Mouse (Mus musculus) R1 (cell line): ENCODE measurements around the gene Stx1b.
A peak's percentile ranks its signal among the peaks of the same experiment; 100 is the strongest.
"Not testable (repeated sequence)": the region's sequence is repeated elsewhere in the genome, so short reads cannot be mapped to it uniquely, and the experiment has no call there.

Experiments used
- DNase-seq: peaks from one replicate; pipeline ENCODE4 v3.0.0-alpha.2; 2018; ENCODE audit warnings: low read depth, low spot score

The Stx1b gene

GRCm38 (mm10) chr7:127776878-127777473, 47.4 kb downstream of the Stx1b start:
- peak; percentile 98 for DNase-seq

- peak; percentile 92 for DNase-seq
Measured at GRCm38 (mm10) chr7:127776426-127776825, 47.9 kb downstream of the Stx1b start, which contains the start of gene Setd1a. Gene Setd1a (plus strand): TSS chr7:127776670.

GRCm38 (mm10) chr7:127775837-127776236, 48.5 kb downstream of the Stx1b start:
- DNase-seq, result not testable (repeated sequence)

- DNase-seq, result peak; percentile 88
Measured at GRCm38 (mm10) chr7:127773664-127774384, 50.5 kb downstream of the Stx1b start.

- no peak for DNase-seq
Measured at GRCm38 (mm10) chr7:127772557-127772956, 51.8 kb downstream of the Stx1b start.

- DNase-seq, result no peak
Measured at GRCm38 (mm10) chr7:127772080-127772479, 52.3 kb downstream of the Stx1b start.

GRCm38 (mm10) chr7:127771262-127771661, 53.1 kb downstream of the Stx1b start:
- peak; percentile 54 for DNase-seq

- peak; percentile 26 for DNase-seq
Measured at GRCm38 (mm10) chr7:127770039-127770905, 54.1 kb downstream of the Stx1b start.

- peak; percentile 89 for DNase-seq
Measured at GRCm38 (mm10) chr7:127769651-127770038, 54.7 kb downstream of the Stx1b start, which contains the start of gene Orai3. Gene Orai3 (plus strand): TSS chr7:127769815.

GRCm38 (mm10) chr7:127768997-127769593, 55.3 kb downstream of the Stx1b start:
- peak; percentile 100 for DNase-seq

- no peak for DNase-seq
Measured at GRCm38 (mm10) chr7:127768346-127768996, 55.9 kb downstream of the Stx1b start.

GRCm38 (mm10) chr7:127767671-127768345, 56.5 kb downstream of the Stx1b start:
- no peak for DNase-seq

GRCm38 (mm10) chr7:127766851-127767609, 57.3 kb downstream of the Stx1b start:
- peak; percentile 41 for DNase-seq

- DNase-seq, result no peak
Measured at GRCm38 (mm10) chr7:127765756-127766155, 58.6 kb downstream of the Stx1b start.

GRCm38 (mm10) chr7:127763642-127764041, 60.7 kb downstream of the Stx1b start:
- DNase-seq, result no peak

- peak; percentile 78 for DNase-seq
Measured at GRCm38 (mm10) chr7:127761026-127761425, 63.3 kb downstream of the Stx1b start.

- DNase-seq, result no peak
Measured at GRCm38 (mm10) chr7:127760478-127760877, 63.9 kb downstream of the Stx1b start.

- DNase-seq, result no peak
Measured at GRCm38 (mm10) chr7:127759716-127760115, 64.6 kb downstream of the Stx1b start.
